Mouse (Mus musculus) embryonic facial prominence, embryonic 10.5 days (tissue): Measurements from ENCODE around the gene Maneal. TPM values are rescaled to one million over a fixed set of nuclear protein-coding genes. Genes with fewer than 3 reads are reported as not detected.

Experiments used
- DNase-seq: peaks from one replicate; pipeline ENCODE4 v3.0.0-alpha.2; 2017; ENCODE audit warnings: low spot score
- H3K27ac ChIP-seq: fragments of 300-500 bp; sonication (generic); replicated peaks from 2 replicates; pipeline ENCODE4 v1.5.1; 2016; ENCODE audit warnings: mild to moderate bottlenecking
- H3K27me3 ChIP-seq: fragments of 300-500 bp; sonication (generic); replicated peaks from 2 replicates; pipeline ENCODE4 v1.6.1; 2016; ENCODE audit warnings: low read depth, mild to moderate bottlenecking; ENCODE audit not compliant: poor library complexity, severe bottlenecking
- H3K36me3 ChIP-seq: fragments of 300-500 bp; sonication (generic); replicated peaks from 2 replicates; pipeline ENCODE4 v1.6.1; 2016; ENCODE audit warnings: mild to moderate bottlenecking, moderate library complexity
- H3K4me1 ChIP-seq: fragments of 300-500 bp; sonication (generic); 2 replicates; pipeline ENCODE4 v1.6.1; 2016
- H3K4me3 ChIP-seq: fragments of 300-500 bp; sonication (generic); 2 replicates; pipeline ENCODE4 v1.5.1; 2016; ENCODE audit warnings: mild to moderate bottlenecking, moderate library complexity
- H3K9me3 ChIP-seq: fragments of 300-500 bp; sonication (generic); 2 replicates; pipeline ENCODE4 v1.6.1; 2016; ENCODE audit warnings: mild to moderate bottlenecking
- WGBS: fragments of 180-500 bp; shearing (Covaris S2); methylation state at CpG from one replicate; pipeline ENCODE4 v1.1.7; 2016; 5-methylcytosine and 5-hydroxymethylcytosine counted together
- polyA plus RNA-seq: library from polyadenylated mRNA; unstranded; fragments of >200 nt; fragmentation: Nextera tagmentation; extraction: Ambion mirVana; gene quantifications from 2 replicates; pipeline ENCODE4 v1.2.1, GENCODE M21; 2016

Gene Maneal
- polyA plus RNA-seq, 1 experiment from 2014 or later = 1.0 TPM

DNA sequence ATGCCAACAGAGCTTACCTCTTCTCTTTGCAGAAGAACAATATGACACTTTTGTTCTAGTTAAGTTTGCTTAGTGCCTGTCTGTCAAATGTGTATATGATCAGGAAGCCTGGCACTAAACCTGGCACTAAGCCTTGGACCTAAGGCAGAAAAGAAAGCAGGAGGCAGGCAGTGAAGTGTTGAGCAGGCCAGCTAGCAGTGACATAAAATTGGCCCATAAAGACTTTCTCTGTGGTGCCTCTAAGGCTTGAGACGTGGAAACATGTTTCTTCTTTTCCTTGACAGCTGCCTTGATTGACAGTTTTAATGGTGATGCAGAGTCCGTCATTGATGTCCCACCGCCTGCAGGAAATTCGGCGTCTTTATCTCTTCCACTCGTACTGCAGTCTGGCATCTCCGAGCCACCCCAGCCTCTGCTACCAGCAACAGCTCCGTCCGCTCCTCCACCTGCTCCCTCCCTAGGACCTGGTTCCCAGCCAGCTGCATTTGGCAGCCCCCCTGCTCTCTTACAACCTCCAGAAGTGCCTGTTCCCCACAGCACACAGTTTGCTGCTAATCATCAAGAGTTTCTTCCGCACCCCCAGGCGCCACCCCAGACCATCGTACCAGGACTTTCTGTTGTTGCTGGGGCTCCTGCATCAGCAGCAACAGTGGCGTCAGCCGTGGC lies 23.8 kb downstream of the Maneal start:
- DNase-seq = no peak
- Histone ChIP-seq H3K36me3 (peaks cover 91% of the 10 kb centered on the region), H3K27me3 (no peaks in the 10 kb centered on the region), H3K4me3 (no peak overlapping the region), H3K9me3 (0 out of 2 replicates have a peak, but pooled peaks cover 3% of the 10 kb centered on the region), H3K4me1 (no peaks in the 10 kb centered on the region), H3K27ac (no peak overlapping the region)
- WGBS = 89% methylated on average over 14 of the region's 14 CpGs

GRCm38 (mm10) chr4:124832796-124833195 lies 29.2 kb downstream of the Maneal start:
- H3K36me3 ChIP-seq = peaks cover 83% of the 10 kb centered on the region
- H3K27me3 ChIP-seq = no peaks in the 10 kb centered on the region
- DNase-seq = no peak
- H3K9me3 ChIP-seq = no peaks in the 10 kb centered on the region
- no peak overlapping the region for H3K27ac ChIP-seq
- 94% methylated on average over 10 of the region's 10 CpGs for WGBS
- H3K4me3 ChIP-seq = no peak overlapping the region
- H3K4me1 ChIP-seq = no peaks in the 10 kb centered on the region

DNA sequence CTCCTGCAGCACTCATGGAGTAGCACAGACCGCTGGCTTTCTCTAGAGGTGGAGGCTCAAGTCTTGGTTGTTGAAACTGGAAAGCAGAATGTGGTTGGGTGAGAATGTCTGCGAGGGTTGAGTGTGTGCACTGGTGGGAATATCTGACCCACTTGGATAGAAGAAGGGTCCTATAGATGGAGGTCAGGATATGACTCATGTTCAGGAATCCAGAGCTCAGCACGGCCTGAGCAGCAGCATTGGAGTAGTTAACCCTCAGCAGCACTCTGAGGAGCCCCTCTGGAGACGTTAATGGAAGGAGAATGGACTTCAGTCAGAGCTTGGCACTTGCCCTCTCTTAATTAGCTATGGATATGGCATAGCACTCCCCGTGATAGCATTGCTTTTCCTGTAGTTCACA lies 32.3 kb downstream of the Maneal start:
- H3K27ac ChIP-seq = no peak overlapping the region
- 85% methylated on average over 5 of the region's 5 CpGs for WGBS
- peaks cover 86% of the 10 kb centered on the region for H3K36me3 ChIP-seq
- no peaks in the 10 kb centered on the region for H3K27me3 ChIP-seq
- H3K4me3 ChIP-seq = no peak overlapping the region
- H3K4me1 ChIP-seq = no peaks in the 10 kb centered on the region
- H3K9me3 ChIP-seq = no peaks in the 10 kb centered on the region
- DNase-seq = no peak

DNA sequence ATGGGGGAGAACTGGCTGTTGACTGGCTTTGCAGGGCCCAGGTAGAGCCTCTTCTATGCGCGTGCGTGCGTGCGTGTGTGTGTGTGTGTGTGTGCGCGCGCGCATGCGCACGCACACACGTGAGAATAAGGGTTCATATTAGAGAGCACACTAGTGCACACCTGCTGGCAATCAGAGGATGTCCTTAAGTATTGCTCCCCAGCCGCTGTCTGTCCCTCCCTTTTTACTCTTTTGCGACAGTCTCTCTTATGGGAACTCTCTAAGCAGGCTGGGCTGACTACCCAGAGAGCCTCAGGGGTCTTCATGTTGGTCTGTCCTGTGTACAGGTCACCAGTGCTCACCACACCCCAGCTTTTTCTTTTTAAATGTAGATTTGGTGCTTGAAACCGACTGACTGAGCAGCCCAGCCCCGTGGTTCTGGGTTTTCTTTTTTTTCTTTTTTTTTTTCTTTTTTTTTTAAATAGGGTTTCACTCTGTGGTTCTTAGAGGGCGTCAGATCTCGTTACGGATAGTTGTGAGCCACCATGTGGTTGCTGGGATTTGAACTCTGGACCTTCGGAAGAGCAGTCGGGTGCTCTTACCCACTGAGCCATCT lies 36.5 kb downstream of the Maneal start:
- H3K4me3 ChIP-seq = no peak overlapping the region
- H3K9me3 ChIP-seq = no peaks in the 10 kb centered on the region
- no peaks in the 10 kb centered on the region for H3K27me3 ChIP-seq
- no peaks in the 10 kb centered on the region for H3K4me1 ChIP-seq
- no peak for DNase-seq
- H3K36me3 ChIP-seq = peaks cover 92% of the 10 kb centered on the region
- WGBS = 95% methylated on average over 21 of the region's 21 CpGs
- no peak overlapping the region for H3K27ac ChIP-seq

DNA sequence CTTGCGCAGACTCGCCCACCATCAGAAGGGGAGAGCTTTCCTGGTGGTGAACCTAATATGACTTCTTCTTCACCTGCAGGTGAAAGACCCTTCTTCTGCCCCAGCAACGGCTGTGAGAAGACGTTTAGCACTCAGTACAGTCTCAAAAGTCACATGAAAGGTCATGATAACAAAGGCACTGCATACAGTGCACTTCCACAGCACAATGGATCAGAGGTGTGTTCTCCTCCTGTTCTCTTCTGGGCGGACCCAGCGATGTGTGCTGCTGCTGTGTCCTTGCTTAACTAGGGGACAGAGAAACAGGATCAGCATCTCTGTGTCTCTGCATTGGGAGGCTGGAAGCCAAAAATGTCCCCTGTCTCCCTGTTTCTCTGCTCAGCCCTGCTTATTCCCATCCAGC lies 37.0 kb downstream of the Maneal start:
- H3K4me3 ChIP-seq = no peak overlapping the region
- no peaks in the 10 kb centered on the region for H3K27me3 ChIP-seq
- WGBS = 91% methylated on average over 6 of the region's 6 CpGs
- no peaks in the 10 kb centered on the region for H3K4me1 ChIP-seq
- H3K9me3 ChIP-seq = no peaks in the 10 kb centered on the region
- H3K27ac ChIP-seq = no peak overlapping the region
- peaks cover 92% of the 10 kb centered on the region for H3K36me3 ChIP-seq
- no peak for DNase-seq

GRCm38 (mm10) chr4:124818832-124819231 lies 43.1 kb downstream of the Maneal start:
- DNase-seq = no peak
- Histone ChIP-seq H3K4me1 (peaks cover 10% of the 10 kb centered on the region), H3K27ac (no peak overlapping the region), H3K4me3 (no peak overlapping the region), H3K27me3 (no peaks in the 10 kb centered on the region), H3K9me3 (no peaks in the 10 kb centered on the region), H3K36me3 (peaks cover 59% of the 10 kb centered on the region)
- 91% methylated on average over 4 of the region's 4 CpGs for WGBS

DNA sequence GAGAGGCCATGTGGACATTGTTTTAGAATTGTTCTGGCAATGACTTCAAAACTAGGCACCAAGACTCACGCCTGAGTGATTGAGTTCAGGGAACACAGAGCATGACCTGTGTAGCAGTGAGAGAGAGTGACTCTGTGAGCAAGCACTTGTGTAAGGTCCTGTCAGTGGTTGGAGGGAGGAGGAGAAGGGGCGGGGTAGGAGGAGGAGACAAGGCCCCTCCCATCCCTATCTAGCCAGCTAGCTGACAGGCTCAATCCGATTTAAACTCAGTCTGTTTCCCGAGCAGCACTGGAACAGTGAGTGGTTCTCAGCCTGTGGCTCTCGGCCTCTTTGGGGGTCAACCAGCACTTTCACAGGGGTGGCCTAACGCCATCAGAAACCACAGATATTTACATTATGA lies 44.2 kb downstream of the Maneal start:
- peaks cover 59% of the 10 kb centered on the region for H3K36me3 ChIP-seq
- H3K27me3 ChIP-seq = no peaks in the 10 kb centered on the region
- no peak overlapping the region for H3K4me3 ChIP-seq
- no peaks in the 10 kb centered on the region for H3K9me3 ChIP-seq
- H3K27ac ChIP-seq = no peak overlapping the region
- 22% methylated on average over 6 of the region's 6 CpGs for WGBS
- H3K4me1 ChIP-seq = peaks cover 10% of the 10 kb centered on the region
- DNase-seq = peak; percentile 39

DNA sequence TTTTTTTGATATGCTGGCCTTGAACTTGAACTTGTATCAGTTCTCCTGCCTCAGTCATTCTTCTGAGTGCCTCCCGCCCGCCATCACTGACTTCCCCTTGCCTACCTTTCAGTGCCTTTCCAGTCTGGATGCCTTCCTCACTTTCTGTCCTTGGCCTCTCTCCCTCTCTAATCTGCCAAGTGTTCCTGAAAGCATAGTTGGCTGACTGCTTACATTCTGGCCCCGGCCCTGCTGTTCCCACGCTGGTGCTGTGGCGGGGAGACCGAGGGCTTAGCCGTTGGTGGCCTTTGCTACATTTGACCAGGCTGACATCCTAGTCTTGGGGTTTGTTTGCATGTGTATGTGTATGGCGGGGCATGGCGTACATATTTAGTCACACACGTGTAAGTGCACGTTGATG lies 46.1 kb downstream of the Maneal start:
- H3K9me3 ChIP-seq = no peaks in the 10 kb centered on the region
- no peak overlapping the region for H3K4me3 ChIP-seq
- no peak for DNase-seq
- peaks cover 56% of the 10 kb centered on the region for H3K36me3 ChIP-seq
- WGBS = 96% methylated on average over 11 of the region's 11 CpGs
- peaks cover 13% of the 10 kb centered on the region for H3K4me1 ChIP-seq
- H3K27ac ChIP-seq = no peak overlapping the region
- H3K27me3 ChIP-seq = no peaks in the 10 kb centered on the region

- H3K4me1 ChIP-seq = peaks cover 6% of the 10 kb centered on the region; the same call in 1 of the 2 replicates
- no peak for DNase-seq
- WGBS = 43% methylated on average over 9 of the region's 9 CpGs
- peaks cover 78% of the 10 kb centered on the region for H3K36me3 ChIP-seq
- no peaks in the 10 kb centered on the region for H3K9me3 ChIP-seq
- no peak overlapping the region for H3K27ac ChIP-seq
- H3K4me3 ChIP-seq = no peak overlapping the region
- no peaks in the 10 kb centered on the region for H3K27me3 ChIP-seq
Measured at GRCm38 (mm10) chr4:124811347-124811975, 50.5 kb downstream of the Maneal start.

GRCm38 (mm10) chr4:124810056-124810455 lies 51.9 kb downstream of the Maneal start:
- no peak for DNase-seq
- no peak overlapping the region for H3K27ac ChIP-seq
- H3K4me1 ChIP-seq = peaks cover 6% of the 10 kb centered on the region; the same call in 1 of the 2 replicates
- H3K9me3 ChIP-seq = no peaks in the 10 kb centered on the region
- peaks cover 81% of the 10 kb centered on the region for H3K36me3 ChIP-seq
- no peak overlapping the region for H3K4me3 ChIP-seq
- WGBS = 92% methylated on average over 7 of the region's 7 CpGs
- H3K27me3 ChIP-seq = no peaks in the 10 kb centered on the region

- Histone ChIP-seq H3K9me3 (no peaks in the 10 kb centered on the region), H3K36me3 (peaks cover 85% of the 10 kb centered on the region), H3K27me3 (no peaks in the 10 kb centered on the region), H3K4me3 (no peak overlapping the region), H3K27ac (no peak overlapping the region), H3K4me1 (peaks cover 6% of the 10 kb centered on the region; the same call in 1 of the 2 replicates)
- no peak for DNase-seq
- 85% methylated on average over 9 of the region's 9 CpGs for WGBS
Measured at GRCm38 (mm10) chr4:124809136-124809883, 52.7 kb downstream of the Maneal start.

DNA sequence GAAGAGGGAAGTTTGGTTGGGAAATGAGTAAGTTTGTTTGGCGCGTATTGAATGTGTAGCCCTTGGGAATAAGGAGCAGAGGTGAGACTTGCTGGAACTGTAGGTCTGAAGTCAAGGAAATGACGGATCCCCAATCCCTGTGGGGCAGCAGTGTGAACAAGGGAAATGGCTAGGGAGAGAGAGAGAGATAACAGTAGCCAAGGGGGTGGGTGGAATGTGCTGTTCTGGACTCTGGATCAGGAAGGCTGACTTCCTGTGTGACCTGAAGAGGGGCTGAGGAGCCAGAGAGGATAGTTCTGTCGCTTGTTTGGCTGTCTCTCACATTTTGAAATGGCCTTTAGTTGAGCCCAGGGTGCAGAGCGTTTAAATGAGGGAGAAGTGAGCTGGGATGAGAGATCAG lies 53.5 kb downstream of the Maneal start:
- Histone ChIP-seq H3K36me3 (peaks cover 82% of the 10 kb centered on the region), H3K4me3 (no peak overlapping the region), H3K27me3 (no peaks in the 10 kb centered on the region), H3K9me3 (no peaks in the 10 kb centered on the region), H3K4me1 (peaks cover 9% of the 10 kb centered on the region), H3K27ac (no peak overlapping the region)
- DNase-seq = no peak
- WGBS = 80% methylated on average over 5 of the region's 5 CpGs
